Mouse (Mus musculus) neural tube, embryonic 14.5 days (tissue): ENCODE data around the gene Zfyve9. TPM values are rescaled to one million over a fixed set of nuclear protein-coding genes. Genes with fewer than 3 reads are reported as not detected.

Experiments used
- ATAC-seq: fragments of 200-750 bp; cut with Nextera tagmentation; 2 replicates; pipeline ENCODE4 v1.8.0; 2017; ENCODE audit warnings: low read depth, mild to moderate bottlenecking, moderate TSS enrichment, moderate library complexity
- H3K27ac ChIP-seq: fragments of 300-500 bp; sonication (generic); 2 replicates; pipeline ENCODE4 v1.5.1; 2014; ENCODE audit warnings: low read depth, mild to moderate bottlenecking, control low read depth, low read length, moderate library complexity, mixed read lengths
- H3K27me3 ChIP-seq: fragments of 300-500 bp; sonication (generic); 2 replicates; pipeline ENCODE4 v1.6.1; 2014; ENCODE audit warnings: low read length; ENCODE audit not compliant: control insufficient read depth, insufficient read depth
- H3K36me3 ChIP-seq: fragments of 300-500 bp; sonication (generic); 2 replicates; pipeline ENCODE4 v1.6.1; 2014; ENCODE audit warnings: low read length, mixed read lengths; ENCODE audit not compliant: control insufficient read depth, insufficient read depth
- H3K4me1 ChIP-seq: fragments of 300-500 bp; sonication (generic); 2 replicates; pipeline ENCODE4 v1.6.1; 2014; ENCODE audit warnings: low read length; ENCODE audit not compliant: control insufficient read depth, insufficient read depth
- H3K4me2 ChIP-seq: fragments of 300-500 bp; sonication (generic); 2 replicates; pipeline ENCODE4 v1.6.1; 2014; ENCODE audit warnings: mild to moderate bottlenecking, low read depth, low read length, control low read depth
- H3K4me3 ChIP-seq: fragments of 300-500 bp; sonication (generic); 2 replicates; pipeline ENCODE4 v1.5.1; 2014; ENCODE audit warnings: low read depth, low read length, control low read depth, mixed read lengths
- H3K9ac ChIP-seq: fragments of 300-500 bp; sonication (generic); replicated peaks from 2 replicates; pipeline ENCODE4 v1.6.1; 2014; ENCODE audit warnings: low read depth, mild to moderate bottlenecking, control low read depth, low read length, mixed read lengths
- H3K9me3 ChIP-seq: fragments of 300-500 bp; sonication (generic); 2 replicates; pipeline ENCODE4 v1.6.1; 2016; ENCODE audit warnings: low read length; ENCODE audit not compliant: control insufficient read depth
- WGBS: fragments of 180-500 bp; shearing (Covaris S2); extraction: QIAGEN DNeasy Blood & Tissue Kit; methylation state at CpG from one replicate; pipeline ENCODE4 v1.1.7; 2014; 5-methylcytosine and 5-hydroxymethylcytosine counted together
- polyA plus RNA-seq: library from polyadenylated mRNA; unstranded; fragments of >200 nt; fragmentation: Nextera tagmentation; extraction: Ambion mirVana; gene quantifications from 2 replicates; pipeline ENCODE4 v1.2.1, GENCODE M21; 2014

The Zfyve9 gene
- polyA plus RNA-seq, 1 experiment from 2014 or later, result 14.5 TPM

DNA sequence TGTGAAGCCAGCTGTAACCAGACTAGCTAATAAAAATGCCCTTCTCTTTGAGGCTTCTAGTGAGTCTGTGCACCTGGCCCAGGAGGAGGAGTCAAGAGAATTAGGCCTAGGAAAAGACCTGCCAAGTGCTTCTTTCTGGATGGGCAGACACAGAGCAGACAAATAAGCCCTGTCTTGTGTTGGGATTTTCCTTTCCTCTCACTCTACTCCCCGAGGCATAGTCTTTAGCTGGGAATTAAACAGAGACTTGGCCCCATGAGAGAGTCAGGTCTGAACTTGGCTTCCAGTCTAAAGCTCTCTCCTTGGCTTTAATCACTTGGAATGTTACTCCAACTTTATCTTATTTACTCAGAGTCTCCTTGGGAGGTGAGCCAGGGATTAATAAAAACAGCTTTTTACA lies 13.3 kb upstream of the Zfyve9 start:
- H3K4me1 ChIP-seq, result no peaks in the 10 kb centered on the region
- no peak overlapping the region for H3K4me3 ChIP-seq
- no peak overlapping the region for H3K4me2 ChIP-seq
- H3K36me3 ChIP-seq, result no peaks in the 10 kb centered on the region
- no peak overlapping the region for H3K9ac ChIP-seq
- 63% methylated on average over 1 of the region's 1 CpGs for WGBS
- ATAC-seq, result no peak
- H3K27me3 ChIP-seq, result no peaks in the 10 kb centered on the region
- no peaks in the 10 kb centered on the region for H3K9me3 ChIP-seq
- no peak overlapping the region for H3K27ac ChIP-seq

DNA sequence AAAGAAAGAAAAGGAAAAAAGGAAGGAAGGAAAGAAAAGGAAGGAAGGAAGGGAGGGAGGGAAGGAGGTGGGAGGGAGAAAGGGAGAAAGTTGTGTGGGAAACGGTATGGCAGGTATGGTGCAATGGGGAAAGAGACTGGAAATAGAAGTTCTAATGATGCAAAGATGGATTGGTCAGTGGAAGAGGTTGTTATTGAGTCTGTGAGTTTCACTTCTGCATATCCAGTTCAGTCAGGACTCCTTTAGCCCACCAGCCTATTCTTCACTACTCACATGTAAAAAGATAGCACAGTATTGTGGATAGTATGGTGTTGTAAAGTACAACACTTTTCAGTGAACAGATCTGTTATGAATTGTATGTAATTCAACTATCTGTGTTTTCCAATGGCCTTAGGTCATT lies 9.9 kb upstream of the Zfyve9 start:
- Histone ChIP-seq H3K4me3 (no peak overlapping the region), H3K36me3 (no peaks in the 10 kb centered on the region), H3K9me3 (no peaks in the 10 kb centered on the region), H3K27me3 (no peaks in the 10 kb centered on the region), H3K4me1 (no peaks in the 10 kb centered on the region), H3K9ac (no peak overlapping the region), H3K4me2 (no peak overlapping the region), H3K27ac (no peak overlapping the region)
- 81% methylated on average over 1 of the region's 1 CpGs for WGBS
- ATAC-seq, result no peak

DNA sequence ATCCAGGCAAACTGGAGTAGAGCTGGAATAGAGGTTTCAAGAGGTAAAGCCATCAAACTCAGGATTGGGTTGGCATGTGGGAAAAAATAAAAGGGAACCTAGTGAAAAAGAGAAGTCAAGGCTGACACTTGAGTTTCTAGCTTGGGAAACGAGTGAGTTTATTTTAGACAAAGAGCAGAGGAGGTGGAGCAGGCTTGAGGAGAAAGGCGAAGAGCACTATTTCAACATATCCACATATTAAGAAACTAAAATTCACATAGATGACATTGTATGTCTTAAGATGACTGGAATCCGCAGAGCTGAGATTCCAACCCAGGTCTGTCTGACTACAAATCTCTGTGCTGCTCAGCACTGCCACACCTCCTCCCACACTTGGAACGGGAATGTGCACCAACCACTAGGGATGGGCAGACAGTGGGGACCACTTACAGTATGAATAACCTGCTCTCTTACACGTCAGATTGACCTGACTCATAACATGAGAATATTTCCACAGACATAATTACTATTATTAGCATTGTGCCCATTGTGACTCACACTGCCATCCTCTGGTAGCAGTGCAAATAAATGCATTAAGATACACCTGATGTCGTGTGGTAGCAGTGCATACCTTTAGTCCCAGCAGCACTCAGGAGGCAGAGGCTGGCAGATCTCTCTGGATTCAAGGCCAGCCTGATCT lies 8.8 kb upstream of the Zfyve9 start:
- H3K36me3 ChIP-seq, result no peaks in the 10 kb centered on the region

DNA sequence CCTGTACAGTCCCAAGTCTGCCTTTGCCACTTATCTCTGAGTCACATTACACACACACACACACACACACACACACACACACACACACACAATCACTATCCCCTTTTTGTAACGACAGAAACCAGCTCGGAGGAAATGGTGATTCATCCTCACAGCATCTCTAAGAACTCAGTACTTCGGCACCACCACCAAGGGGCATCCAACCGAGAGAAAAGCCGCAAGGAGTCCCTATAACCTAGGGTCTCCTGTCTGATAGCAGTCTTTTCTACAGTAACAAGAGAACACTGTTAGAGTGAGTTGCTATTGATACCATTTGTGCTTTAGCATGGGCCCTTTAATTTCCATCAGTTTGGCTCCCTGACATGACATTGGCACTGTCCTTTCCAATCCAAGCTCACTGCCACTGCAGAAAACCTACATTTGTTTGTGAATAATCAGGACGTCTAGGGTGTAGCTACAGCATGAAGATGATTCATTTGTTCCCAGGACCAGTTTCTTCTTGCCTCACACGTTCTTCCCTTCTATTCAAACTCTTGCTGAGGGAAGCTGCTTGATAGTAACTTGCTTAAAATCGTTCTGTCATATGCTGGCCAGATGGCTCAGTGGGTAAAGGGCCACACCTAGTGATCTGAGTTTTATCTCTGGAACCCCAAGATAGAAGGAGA lies 2.0 kb upstream of the Zfyve9 start:
- no peak for ATAC-seq
- WGBS, result 41% methylated on average over 8 of the region's 8 CpGs
- H3K9ac ChIP-seq, result no peak overlapping the region

More for the DNA sequence above, 8.8 kb upstream of the Zfyve9 start:
- Histone ChIP-seq H3K9me3 (no peaks in the 10 kb centered on the region), H3K27me3 (no peaks in the 10 kb centered on the region), H3K4me3 (no peak overlapping the region), H3K27ac (no peak overlapping the region), H3K4me2 (no peak overlapping the region), H3K9ac (no peak overlapping the region), H3K4me1 (no peaks in the 10 kb centered on the region)
- ATAC-seq, result no peak
- WGBS, result 76% methylated on average over 6 of the region's 6 CpGs

DNA sequence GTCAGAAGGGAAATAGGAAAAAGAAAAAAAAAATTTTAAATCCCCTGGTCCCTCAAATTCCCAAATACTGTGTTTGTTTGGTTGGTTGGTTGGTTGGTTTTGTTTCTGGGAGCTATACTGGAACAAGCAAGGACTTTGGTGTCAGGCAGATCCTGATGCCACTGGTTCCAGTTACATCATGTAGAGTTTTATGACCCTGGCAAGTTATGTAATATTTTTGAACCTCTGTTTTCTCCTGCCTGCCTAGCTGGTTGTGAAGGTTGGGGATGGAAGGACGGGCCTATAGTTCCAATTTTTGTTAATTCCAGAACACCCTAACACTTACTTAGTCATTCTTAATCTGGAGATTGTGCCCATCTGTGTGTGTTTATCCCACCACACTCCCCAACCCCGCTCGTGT lies 998 bp upstream of the Zfyve9 start:
- Histone ChIP-seq H3K27ac (no peak overlapping the region), H3K9ac (no peak overlapping the region; the same call in 1 of the 2 replicates), H3K9me3 (no peaks in the 10 kb centered on the region), H3K4me2 (peak overlapping the region; percentile 61), H3K4me1 (peaks cover 7% of the 10 kb centered on the region; the same call in 1 of the 2 replicates), H3K4me3 (peak overlapping the region; percentile 91; the same call in 1 of the 2 replicates), H3K27me3 (no peaks in the 10 kb centered on the region), H3K36me3 (no peaks in the 10 kb centered on the region)
- ATAC-seq, result no peak
- WGBS, result 76% methylated on average over 3 of the region's 3 CpGs

More for the DNA sequence above, 2.0 kb upstream of the Zfyve9 start:
- no peaks in the 10 kb centered on the region for H3K9me3 ChIP-seq
- no peak overlapping the region for H3K4me3 ChIP-seq
- peaks cover 7% of the 10 kb centered on the region; the same call in 1 of the 2 replicates for H3K4me1 ChIP-seq
- no peaks in the 10 kb centered on the region for H3K27me3 ChIP-seq
- H3K27ac ChIP-seq, result no peak overlapping the region
- H3K36me3 ChIP-seq, result no peaks in the 10 kb centered on the region
- no peak overlapping the region for H3K4me2 ChIP-seq

DNA sequence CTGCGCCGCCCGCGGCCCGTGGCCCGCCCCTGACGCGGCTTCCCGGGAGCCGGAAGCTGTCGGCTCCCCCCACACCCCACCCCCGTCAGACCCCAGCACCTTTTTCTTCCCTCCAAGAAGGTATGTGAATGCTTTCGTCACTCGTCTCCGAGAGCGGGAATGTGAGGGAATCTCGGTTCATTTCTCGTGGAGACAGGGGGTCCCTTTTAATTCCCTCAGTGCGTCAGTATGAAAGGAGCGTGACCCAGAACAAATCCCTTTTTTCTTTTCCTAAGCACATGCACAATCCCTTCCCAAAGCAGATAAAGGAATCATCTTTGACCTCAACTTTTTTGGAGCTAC lies 237 bp upstream of the Zfyve9 start:
- peak overlapping the region; percentile 98 for H3K27ac ChIP-seq
- no peaks in the 10 kb centered on the region for H3K27me3 ChIP-seq
- peaks cover 7% of the 10 kb centered on the region; the same call in 1 of the 2 replicates for H3K4me1 ChIP-seq
- H3K9ac ChIP-seq, result peak overlapping the region; percentile 98
- peak overlapping the region; percentile 61 for H3K4me2 ChIP-seq
- no peaks in the 10 kb centered on the region for H3K9me3 ChIP-seq
- no peaks in the 10 kb centered on the region for H3K36me3 ChIP-seq
- H3K4me3 ChIP-seq, result peak overlapping the region; percentile 91
- ATAC-seq, result no peak
- WGBS, result 0% methylated on average over 11 of the region's 20 CpGs

DNA sequence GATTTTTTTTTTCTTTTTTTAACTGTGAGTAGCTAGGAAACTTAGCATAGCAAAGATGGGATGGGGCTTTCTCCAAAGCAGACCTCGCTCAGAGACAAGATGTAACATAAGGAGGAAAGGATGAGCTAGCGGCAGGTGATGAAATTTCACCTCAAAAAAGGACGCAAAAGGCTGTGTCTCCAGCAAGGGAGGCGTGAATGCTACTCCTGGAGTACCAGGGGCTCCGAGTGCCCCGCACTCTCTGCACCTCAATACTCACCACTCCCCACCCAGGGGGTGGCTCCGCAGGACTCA lies 888 bp downstream of the Zfyve9 start:
- Histone ChIP-seq H3K9ac (peak overlapping the region; percentile 98), H3K36me3 (no peaks in the 10 kb centered on the region), H3K4me2 (peak overlapping the region; percentile 61), H3K4me1 (peaks cover 7% of the 10 kb centered on the region; the same call in 1 of the 2 replicates), H3K27me3 (no peaks in the 10 kb centered on the region), H3K9me3 (no peaks in the 10 kb centered on the region), H3K4me3 (peak overlapping the region; percentile 91), H3K27ac (peak overlapping the region; percentile 98)
- 0% methylated on average over 7 of the region's 7 CpGs for WGBS
- ATAC-seq, result no peak

DNA sequence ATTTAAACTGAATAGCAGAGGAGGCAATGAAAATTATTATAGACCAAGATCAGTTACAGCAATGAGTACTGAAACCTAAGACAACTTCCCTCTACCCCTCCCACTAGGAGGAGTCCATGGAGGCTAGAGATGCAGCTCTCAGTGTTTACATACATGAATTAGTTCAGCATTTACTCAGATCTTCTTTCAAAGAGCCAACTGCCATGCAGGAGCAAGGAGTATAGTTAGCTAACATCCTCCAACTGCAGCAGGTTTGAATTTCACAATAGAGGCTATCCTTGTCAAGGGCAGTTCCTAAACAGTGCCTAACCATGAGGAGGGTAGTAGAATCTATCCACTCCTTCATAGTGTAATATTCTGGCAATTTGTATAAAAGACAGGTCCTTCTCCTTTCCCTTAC lies 12.1 kb downstream of the Zfyve9 start:
- no peak overlapping the region for H3K4me2 ChIP-seq
- no peaks in the 10 kb centered on the region for H3K36me3 ChIP-seq
- no peak overlapping the region for H3K27ac ChIP-seq
- no peak overlapping the region for H3K4me3 ChIP-seq
- H3K9me3 ChIP-seq, result no peaks in the 10 kb centered on the region
- no peaks in the 10 kb centered on the region for H3K4me1 ChIP-seq
- no peaks in the 10 kb centered on the region for H3K27me3 ChIP-seq
- H3K9ac ChIP-seq, result no peak overlapping the region
- ATAC-seq, result no peak

DNA sequence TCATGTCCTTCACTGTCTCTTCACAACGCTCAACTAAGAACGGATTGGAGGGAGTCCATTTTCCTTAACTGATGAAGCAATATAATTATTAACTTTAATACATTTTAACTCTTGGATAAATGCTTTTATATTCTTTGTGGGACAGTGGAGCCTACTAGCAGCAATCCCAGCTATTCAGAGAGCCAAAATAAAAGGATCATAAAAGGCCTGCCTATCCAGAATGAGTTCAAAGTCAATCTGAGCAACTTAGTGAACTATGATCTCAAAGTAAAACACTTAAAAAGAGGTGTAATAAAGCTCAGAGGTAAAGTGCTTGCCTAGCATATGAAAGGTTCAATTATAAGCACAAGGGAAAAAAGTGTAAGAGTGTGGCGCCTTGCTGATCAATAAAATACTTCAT lies 21.0 kb downstream of the Zfyve9 start:
- no peak for ATAC-seq
- H3K4me1 ChIP-seq, result no peaks in the 10 kb centered on the region
- H3K9me3 ChIP-seq, result no peaks in the 10 kb centered on the region
- no peak overlapping the region for H3K4me3 ChIP-seq
- 98% methylated on average over 3 of the region's 3 CpGs for WGBS
- H3K4me2 ChIP-seq, result no peak overlapping the region
- no peaks in the 10 kb centered on the region for H3K27me3 ChIP-seq
- H3K9ac ChIP-seq, result no peak overlapping the region
- no peak overlapping the region for H3K27ac ChIP-seq
- no peaks in the 10 kb centered on the region for H3K36me3 ChIP-seq
